Mouse (Mus musculus): ENCODE data around the gene Selp. TPM values are rescaled to one million over a fixed set of nuclear protein-coding genes. Genes with fewer than 3 reads are reported as not detected.

The Selp gene
- polyA plus RNA-seq, 1 experiment, result 1.6 TPM

DNA sequence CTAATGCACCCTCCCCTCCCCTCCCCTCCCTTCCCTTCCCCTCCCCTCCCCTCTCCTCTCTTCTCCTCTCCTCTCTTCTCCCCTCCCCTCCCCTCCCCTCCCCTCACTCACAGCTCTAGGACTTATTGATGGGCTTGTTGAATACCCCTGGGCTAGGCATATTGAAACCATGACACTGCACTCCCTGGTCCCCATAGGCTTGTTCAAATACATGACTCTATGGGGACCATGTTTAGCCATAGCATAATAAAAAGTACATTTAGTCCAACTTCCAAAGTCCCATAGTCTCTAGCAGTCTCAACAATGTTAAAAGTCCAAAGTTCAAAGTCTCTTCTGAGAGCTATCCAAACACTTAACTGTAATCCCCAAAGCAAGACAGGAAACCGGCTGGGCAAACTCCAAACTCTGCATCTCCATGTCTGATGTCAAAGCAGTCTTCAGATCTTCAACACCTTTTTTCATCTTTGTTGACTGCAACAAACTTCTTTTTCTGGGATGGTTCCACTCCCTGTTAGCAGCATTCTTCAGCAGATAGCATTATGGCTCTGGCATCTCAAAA is 72.0 kb downstream of the Selp start:
- Histone ChIP-seq H3K4me3 (ENCODE audit: control insufficient read depth, low read depth, low read length) (no peak overlapping the region), H3K27ac (ENCODE audit: control insufficient read depth, insufficient read depth, low read depth, low read length) (no peak overlapping the region), H3K4me1 (ENCODE audit: control insufficient read depth, insufficient read depth, low read length) (no peaks in the 10 kb centered on the region), H3K36me3 (ENCODE audit: control insufficient read depth, insufficient read depth, low read length) (no peaks in the 10 kb centered on the region), H3K27me3 (ENCODE audit: control insufficient read depth, insufficient read depth, low read length) (no peaks in the 10 kb centered on the region)
- TF ChIP-seq CTCF (IDR thresholded peaks at IDR 0.05; ENCODE audit: control insufficient read depth, insufficient read depth, insufficient replicate concordance, low read depth, low read length), result no peak
- no peak for TF ChIP-seq POLR2A (IDR thresholded peaks at IDR 0.05; ENCODE audit: control insufficient read depth, low read depth, low read length)

GRCm38 (mm10) chr1:164199551-164199950 is 84.5 kb downstream of the Selp start:
- TF ChIP-seq POLR2A (IDR thresholded peaks at IDR 0.05; ENCODE audit: control insufficient read depth, low read depth, low read length) (no peak), CTCF (IDR thresholded peaks at IDR 0.05; ENCODE audit: control insufficient read depth, insufficient read depth, insufficient replicate concordance, low read depth, low read length) (no peak)

More at GRCm38 (mm10) chr1:164199551-164199950, 84.5 kb downstream of the Selp start:
- no peak overlapping the region for H3K4me3 ChIP-seq (ENCODE audit: control insufficient read depth, low read depth, low read length)
- H3K36me3 ChIP-seq (ENCODE audit: control insufficient read depth, insufficient read depth, low read length), result no peaks in the 10 kb centered on the region
- H3K4me1 ChIP-seq (ENCODE audit: control insufficient read depth, insufficient read depth, low read length), result 0 out of 2 replicates have a peak, but pooled peaks cover 3% of the 10 kb centered on the region
- peak overlapping the region; percentile 3; the same call in 1 of the 2 replicates for H3K27ac ChIP-seq (ENCODE audit: control insufficient read depth, insufficient read depth, low read depth, low read length)
- no peaks in the 10 kb centered on the region for H3K27me3 ChIP-seq (ENCODE audit: control insufficient read depth, insufficient read depth, low read length)

Other genes with a start within 250 kb of the Selp start
- 9.0 TPM in 2 replicates for gene Scyl3, start 186.2 kb upstream of the Selp start, polyA plus RNA-seq (2012; rRNA removed)
- 6.9 and 9.6 TPM in 2 replicates for gene BC055324, start 120.5 kb upstream of the Selp start, polyA plus RNA-seq (2012; rRNA removed)
- 0.86 and 0.87 TPM in 2 replicates for gene Mettl18, start 120.4 kb upstream of the Selp start, polyA plus RNA-seq (2012; rRNA removed)
- gene Sele, start 67.0 kb upstream of the Selp start, polyA plus RNA-seq (2012; rRNA removed), result 0.26 and 0.49 TPM in 2 replicates
- gene Sell, start 53.3 kb upstream of the Selp start, polyA plus RNA-seq (2012; rRNA removed), result 1.3 and 2.2 TPM in 2 replicates
- gene F5, start 36.6 kb downstream of the Selp start, polyA plus RNA-seq (2012; rRNA removed), result 7.1 and 8.1 TPM in 2 replicates
- 17.8 and 23.3 TPM in 2 replicates for gene Slc19a2, start 133.8 kb downstream of the Selp start, polyA plus RNA-seq (2012; rRNA removed)
- gene Ccdc181, start 160.3 kb downstream of the Selp start, polyA plus RNA-seq (2012; rRNA removed), result 112 TPM in 2 replicates
- 39.0 and 42.8 TPM in 2 replicates for gene Nme7, start 188.9 kb downstream of the Selp start, polyA plus RNA-seq (2012; rRNA removed)
- 15.2 and 16.9 TPM in 2 replicates for gene Blzf1, start 192.2 kb downstream of the Selp start, polyA plus RNA-seq (2012; rRNA removed)

All from testis, adult 2 months (tissue).